Comparison of ENCODE assay signal across 22 mouse cellular contexts in the genomic region with DNA sequence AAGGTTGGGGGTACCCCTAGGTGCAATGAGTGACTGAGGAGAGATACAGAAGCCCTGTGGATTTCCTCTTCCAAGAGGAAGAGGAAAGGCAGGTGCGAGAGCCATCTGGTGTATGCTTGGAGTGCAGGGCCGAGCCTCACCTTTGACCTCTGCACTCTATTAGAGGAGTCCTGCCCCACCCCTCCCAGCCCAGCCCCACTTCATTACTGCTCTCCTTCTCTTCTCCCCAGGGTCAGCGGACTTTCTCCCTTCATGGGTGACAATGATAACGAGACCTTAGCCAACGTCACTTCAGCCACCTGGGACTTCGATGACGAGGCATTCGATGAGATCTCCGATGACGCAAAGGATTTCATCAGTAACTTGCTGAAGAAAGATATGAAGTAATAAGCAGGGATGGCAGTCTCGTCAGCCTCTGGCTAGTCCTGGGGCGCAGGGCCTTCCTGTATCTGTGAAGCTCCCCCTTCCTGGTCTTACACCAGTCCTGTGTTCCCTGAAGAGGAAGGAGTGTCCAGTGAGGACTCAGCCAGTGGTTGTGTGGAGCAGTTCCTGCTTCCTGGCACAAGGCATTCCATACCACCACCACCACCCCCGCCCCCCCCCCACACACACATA. TPM values are rescaled to one million over a fixed set of nuclear protein-coding genes. Genes with fewer than 3 reads are reported as not detected.
A peak's percentile ranks its signal among the peaks of the same experiment; 100 is the strongest.
DNase-seq lines count a peak whose midpoint lies in the region; ATAC-seq lines count a peak whose summit lies in the region.
"Had no signal": no experiment of that assay in that cellular context is flagged by ENCODE, and none has a peak within 500 bp of the region (broad histone marks: within the 10 kb centered on the region; RNA-seq: fewer than 3 reads in every experiment).

No protein-coding gene starts in this region.

- no peak overlapping the region for H3K4me3 ChIP-seq in intestine, embryonic 15.5 days (replicated peaks)
- H3K4me3 ChIP-seq: embryonic facial prominence, embryonic 12.5 days; embryonic facial prominence, embryonic 15.5 days; forebrain, embryonic 12.5 days; forebrain, embryonic 15.5 days; hindbrain, embryonic 12.5 days; hindbrain, embryonic 15.5 days had no signal

- peak; percentile 54 for ATAC-seq in intestine, embryonic 15.5 days
- peak; percentile 34 for ATAC-seq in megakaryocyte progenitor cell, adult 5-6 weeks (replicated peaks; ENCODE audit: poor library complexity)
- ATAC-seq: forebrain, embryonic 15.5 days; Patski had no signal

- H3K27ac ChIP-seq in intestine, embryonic 15.5 days = no peak overlapping the region
- H3K27ac ChIP-seq: embryonic facial prominence, embryonic 12.5 days; embryonic facial prominence, embryonic 15.5 days; forebrain, embryonic 12.5 days; forebrain, embryonic 15.5 days; hindbrain, embryonic 12.5 days; hindbrain, embryonic 15.5 days had no signal

- H3K9ac ChIP-seq in intestine, embryonic 15.5 days = no peak overlapping the region
- H3K9ac ChIP-seq: embryonic facial prominence, embryonic 12.5 days; embryonic facial prominence, embryonic 15.5 days; forebrain, embryonic 12.5 days; forebrain, embryonic 15.5 days; hindbrain, embryonic 12.5 days; hindbrain, embryonic 15.5 days had no signal

- peak; percentile 9 for DNase-seq in 416B (ENCODE audit: low read depth)
- no peak for DNase-seq in frontal cortex, postnatal 14 days (ENCODE audit: low spot score in 2 of 2)
- no peak for DNase-seq in adrenal gland, adult 2 months
- DNase-seq in right cerebral cortex, postnatal 10 days (ENCODE audit: low spot score in 2 of 2) = no peak
- DNase-seq: adrenal gland, postnatal 14 days; B cell, adult 2 months; cerebellum, adult 11 months; cerebellum, adult 2 months; cerebellum, adult 9-11 months; gastrocnemius, postnatal 10 days; gastrocnemius, postnatal 36 days had no signal

- no peaks in the 10 kb centered on the region for H3K27me3 ChIP-seq in intestine, embryonic 15.5 days (replicated peaks)
- H3K27me3 ChIP-seq: embryonic facial prominence, embryonic 12.5 days; embryonic facial prominence, embryonic 15.5 days; forebrain, embryonic 12.5 days; forebrain, embryonic 15.5 days; hindbrain, embryonic 12.5 days; hindbrain, embryonic 15.5 days; Patski had no signal

- no peaks in the 10 kb centered on the region for H3K9me3 ChIP-seq in intestine, embryonic 15.5 days
- H3K9me3 ChIP-seq: embryonic facial prominence, embryonic 12.5 days; embryonic facial prominence, embryonic 15.5 days; forebrain, embryonic 12.5 days; forebrain, embryonic 15.5 days; G1E; hindbrain, embryonic 12.5 days; hindbrain, embryonic 15.5 days had no signal

- peaks cover 15% of the 10 kb centered on the region for H3K4me1 ChIP-seq in intestine, embryonic 15.5 days (replicated peaks)
- H3K4me1 ChIP-seq: forebrain, embryonic 15.5 days; hindbrain, embryonic 12.5 days; hindbrain, embryonic 15.5 days had no signal

- H3K4me2 ChIP-seq in intestine, embryonic 15.5 days (replicated peaks) = no peak overlapping the region
- H3K4me2 ChIP-seq: embryonic facial prominence, embryonic 12.5 days; embryonic facial prominence, embryonic 15.5 days; forebrain, embryonic 12.5 days; forebrain, embryonic 15.5 days; heart, embryonic 11.5 days; hindbrain, embryonic 12.5 days; hindbrain, embryonic 15.5 days had no signal

- 80% methylated on average over 13 of the region's 13 CpGs for WGBS in intestine, embryonic 15.5 days

- H3K36me3 ChIP-seq in intestine, embryonic 15.5 days = no peaks in the 10 kb centered on the region; the same call in 1 of the 2 replicates
- H3K36me3 ChIP-seq: embryonic facial prominence, embryonic 12.5 days; embryonic facial prominence, embryonic 15.5 days; forebrain, embryonic 12.5 days; forebrain, embryonic 15.5 days; G1E; hindbrain, embryonic 12.5 days; hindbrain, embryonic 15.5 days had no signal

RNA-seq across cellular contexts. Expression of a gene that starts 35.9 kb away (rescaled TPM):
- 92.3 and 112 TPM in 2 replicates for polyA plus RNA-seq in intestine, embryonic 15.5 days (2015; fragmentation: Nextera tagmentation; extraction: Ambion mirVana)
- 75.9 and 108 TPM in 2 replicates for total RNA-seq in megakaryocyte progenitor cell, adult 5-6 weeks (2015)
- total RNA-seq in megakaryocyte progenitor cell, adult 5-6 weeks (2017) = 11.0 and 12.2 TPM in 2 replicates
- total RNA-seq in adrenal gland, adult 2 months (2021) = 10 to 100 TPM; 65.5 to 84.7 TPM
- polyA plus RNA-seq in adrenal gland, adult 2 months (2012; rRNA removed) = 8.1 and 18.4 TPM in 2 replicates
